Mouse (Mus musculus) embryonic facial prominence, embryonic 11.5 days (tissue): ENCODE results near the gene Nfatc2. TPM values are rescaled to one million over a fixed set of nuclear protein-coding genes. Genes with fewer than 3 reads are reported as not detected.

Source experiments
- ATAC-seq: fragments of 200-750 bp; cut with Nextera tagmentation; replicated peaks from 2 replicates; pipeline ENCODE4 v1.8.0; 2017; ENCODE audit warnings: low read depth; ENCODE audit not compliant: insufficient number of reproducible peaks, low FRiP score, low TSS enrichment
- DNase-seq: peaks from one replicate; pipeline ENCODE4 v3.0.0-alpha.2; 2015; ENCODE audit warnings: low spot score
- H3K27ac ChIP-seq: fragments of 300-500 bp; sonication (generic); replicated peaks from 2 replicates; pipeline ENCODE4 v1.5.1; 2014; ENCODE audit warnings: mild to moderate bottlenecking, low read depth, low read length, control low read depth
- H3K27me3 ChIP-seq: fragments of 300-500 bp; sonication (generic); 2 replicates; pipeline ENCODE4 v1.6.1; 2014; ENCODE audit warnings: mild to moderate bottlenecking, low read length, moderate library complexity, mixed read lengths; ENCODE audit not compliant: control insufficient read depth, insufficient read depth
- H3K36me3 ChIP-seq: fragments of 300-500 bp; sonication (generic); replicated peaks from 2 replicates; pipeline ENCODE4 v1.6.1; 2014; ENCODE audit warnings: low read depth, mild to moderate bottlenecking, low read length, moderate library complexity, mixed read lengths; ENCODE audit not compliant: control insufficient read depth, insufficient read depth
- H3K4me1 ChIP-seq: fragments of 300-500 bp; sonication (generic); 2 replicates; pipeline ENCODE4 v1.6.1; 2014; ENCODE audit warnings: low read length, mixed read lengths; ENCODE audit not compliant: control insufficient read depth, insufficient read depth
- H3K4me2 ChIP-seq: fragments of 300-500 bp; sonication (generic); 2 replicates; pipeline ENCODE4 v1.6.1; 2014; ENCODE audit warnings: low read depth, mild to moderate bottlenecking, control low read depth, low read length, moderate library complexity
- H3K4me3 ChIP-seq: fragments of 300-500 bp; sonication (generic); 2 replicates; pipeline ENCODE4 v1.5.1; 2014; ENCODE audit warnings: low read depth, low read length, control low read depth
- H3K9ac ChIP-seq: fragments of 300-500 bp; sonication (generic); replicated peaks from 2 replicates; pipeline ENCODE4 v1.6.1; 2014; ENCODE audit warnings: mild to moderate bottlenecking, control low read depth, low read length
- H3K9me3 ChIP-seq: fragments of 300-500 bp; sonication (generic); replicated peaks from 2 replicates; pipeline ENCODE4 v1.6.1; 2016; ENCODE audit warnings: mild to moderate bottlenecking, low read length, inconsistent platforms, mixed read lengths; ENCODE audit not compliant: control insufficient read depth
- WGBS: fragments of 180-500 bp; shearing (Covaris S2); extraction: QIAGEN DNeasy Blood & Tissue Kit; methylation state at CpG from one replicate; pipeline ENCODE4 v1.1.7; 2014; 5-methylcytosine and 5-hydroxymethylcytosine counted together
- polyA plus RNA-seq: library from polyadenylated mRNA; unstranded; fragments of >200 nt; fragmentation: Nextera tagmentation; extraction: Ambion mirVana; gene quantifications from 2 replicates; pipeline ENCODE4 v1.2.1, GENCODE M21; 2014

The Nfatc2 gene
- polyA plus RNA-seq, 1 experiment from 2014 or later = 0.87 TPM

DNA sequence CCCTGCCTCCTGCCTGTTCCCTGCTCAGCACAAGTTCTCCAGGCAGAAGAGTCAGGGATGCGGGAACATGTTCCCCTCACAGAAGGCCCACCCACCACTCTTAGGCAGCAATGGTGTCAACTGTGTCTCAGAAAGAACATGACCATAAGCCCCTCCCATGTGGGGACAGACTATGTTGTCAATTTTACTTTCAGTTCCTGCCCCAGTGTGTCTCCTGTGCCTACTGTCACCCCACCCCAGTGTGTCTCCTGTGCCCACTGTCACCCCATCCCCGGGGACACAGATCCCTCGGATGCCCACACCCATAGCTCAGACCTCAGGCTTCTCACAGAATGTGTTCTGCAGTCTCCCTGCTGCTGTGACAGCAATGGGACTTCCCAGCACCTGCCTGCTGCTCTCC is 79.2 kb downstream of the Nfatc2 start:
- Histone ChIP-seq H3K9ac (no peak overlapping the region), H3K4me1 (peaks cover 2% of the 10 kb centered on the region), H3K9me3 (no peaks in the 10 kb centered on the region), H3K36me3 (no peaks in the 10 kb centered on the region), H3K4me2 (no peak overlapping the region), H3K4me3 (no peak overlapping the region), H3K27ac (no peak overlapping the region), H3K27me3 (peaks cover 9% of the 10 kb centered on the region; the same call in 1 of the 2 replicates)
- ATAC-seq = no peak
- 86% methylated on average over 3 of the region's 3 CpGs for WGBS
- no peak for DNase-seq

DNA sequence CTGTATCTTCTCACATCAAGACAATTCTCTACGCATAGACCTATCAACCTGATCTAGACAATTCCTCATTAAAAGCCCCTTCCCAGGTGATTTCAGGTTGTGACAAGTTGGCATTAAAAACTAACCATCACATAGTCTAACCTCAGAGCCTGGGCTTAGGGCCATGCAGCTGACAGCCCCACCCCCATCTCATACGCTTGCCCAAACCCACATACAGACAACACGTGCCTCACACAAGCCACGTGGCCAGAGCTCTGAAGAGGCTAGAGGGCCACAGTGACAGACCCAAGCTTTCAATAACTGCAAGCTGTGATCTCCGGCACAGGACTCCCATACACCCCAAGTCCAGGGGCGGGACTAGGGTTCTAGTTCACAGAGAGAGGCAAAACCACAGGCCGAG is 80.7 kb downstream of the Nfatc2 start:
- Histone ChIP-seq H3K27ac (no peak overlapping the region), H3K36me3 (no peaks in the 10 kb centered on the region), H3K4me2 (no peak overlapping the region), H3K4me3 (no peak overlapping the region), H3K27me3 (peaks cover 4% of the 10 kb centered on the region; the same call in 1 of the 2 replicates), H3K4me1 (peaks cover 2% of the 10 kb centered on the region), H3K9ac (no peak overlapping the region), H3K9me3 (no peaks in the 10 kb centered on the region)
- WGBS = 92% methylated on average over 7 of the region's 7 CpGs
- DNase-seq (no peak), ATAC-seq (no peak)

DNA sequence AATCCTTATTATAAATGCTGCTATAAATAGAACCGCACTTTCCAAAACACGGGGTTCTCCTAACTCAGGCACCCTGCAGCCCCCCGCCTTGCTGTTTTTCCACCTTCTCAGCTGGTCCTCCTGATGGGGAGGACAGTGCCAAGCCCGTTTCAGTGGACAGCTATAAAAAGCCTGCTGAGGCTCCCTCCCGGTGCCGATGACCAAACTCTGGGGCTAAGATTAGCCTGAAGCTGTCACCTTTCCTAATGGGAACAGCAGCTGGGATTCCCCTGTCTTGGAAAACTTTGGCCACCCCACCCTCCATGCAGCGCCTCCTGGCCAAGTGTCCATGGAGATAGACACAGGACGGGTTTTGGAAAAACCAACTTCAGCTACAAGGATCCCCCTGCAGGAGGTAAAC is 81.9 kb downstream of the Nfatc2 start:
- Histone ChIP-seq H3K27ac (no peak overlapping the region), H3K4me2 (no peak overlapping the region), H3K4me1 (no peaks in the 10 kb centered on the region), H3K4me3 (no peak overlapping the region), H3K9me3 (no peaks in the 10 kb centered on the region), H3K9ac (no peak overlapping the region), H3K36me3 (no peaks in the 10 kb centered on the region), H3K27me3 (no peaks in the 10 kb centered on the region)
- ATAC-seq (no peak), DNase-seq (no peak)
- 82% methylated on average over 8 of the region's 8 CpGs for whole genome bisulfite sequencing

DNA sequence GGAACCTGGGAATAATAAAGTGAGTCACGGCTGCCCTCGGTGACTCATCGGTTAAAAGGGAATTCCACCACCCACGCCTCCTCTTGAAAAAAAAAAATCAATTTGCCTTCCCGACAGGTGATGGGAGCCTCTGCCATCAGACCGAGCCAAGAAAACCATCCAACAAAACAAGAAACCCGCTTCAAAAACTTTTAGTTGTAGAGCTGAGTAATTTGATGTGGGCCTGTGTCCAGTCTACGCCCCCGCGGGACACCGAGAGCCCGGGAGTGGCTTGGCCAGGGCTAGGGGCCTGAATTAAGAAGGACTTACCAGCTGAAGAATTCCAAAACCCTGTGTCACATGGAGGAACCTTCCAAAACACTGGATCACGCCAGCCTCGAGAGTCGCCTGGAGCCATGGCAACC is 83.2 kb downstream of the Nfatc2 start:
- Histone ChIP-seq H3K4me2 (no peak overlapping the region), H3K9me3 (no peaks in the 10 kb centered on the region), H3K27ac (no peak overlapping the region), H3K4me3 (no peak overlapping the region), H3K4me1 (no peaks in the 10 kb centered on the region), H3K36me3 (no peaks in the 10 kb centered on the region), H3K9ac (no peak overlapping the region), H3K27me3 (no peaks in the 10 kb centered on the region)
- DNase-seq (no peak), ATAC-seq (no peak)
- WGBS = 80% methylated on average over 15 of the region's 15 CpGs

DNA sequence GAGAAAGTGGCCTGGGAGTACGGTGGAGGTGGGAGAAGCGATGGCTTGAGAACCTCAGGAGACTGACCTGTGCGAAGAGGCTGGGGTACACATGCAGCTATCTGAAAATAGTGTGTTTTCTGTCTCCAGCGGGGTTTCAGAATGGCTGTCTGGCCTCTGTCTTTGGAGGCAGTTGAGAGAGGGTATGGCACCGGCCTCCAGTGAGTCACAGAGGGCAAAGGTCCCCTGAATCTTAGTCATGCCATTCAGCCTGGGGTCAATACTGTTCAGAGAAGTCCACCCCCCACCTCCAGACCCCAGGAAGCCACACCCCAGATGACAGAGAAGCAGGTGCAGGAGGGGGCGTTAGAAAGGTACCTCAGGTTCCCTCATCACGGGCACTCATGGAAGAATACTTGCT is 83.7 kb downstream of the Nfatc2 start:
- H3K4me3 ChIP-seq = no peak overlapping the region
- 84% methylated on average over 7 of the region's 7 CpGs for WGBS
- no peaks in the 10 kb centered on the region for H3K27me3 ChIP-seq
- no peak overlapping the region for H3K9ac ChIP-seq
- H3K4me2 ChIP-seq = no peak overlapping the region
- no peaks in the 10 kb centered on the region for H3K4me1 ChIP-seq
- ATAC-seq (no peak), DNase-seq (no peak)
- H3K36me3 ChIP-seq = no peaks in the 10 kb centered on the region
- H3K27ac ChIP-seq = no peak overlapping the region
- H3K9me3 ChIP-seq = no peaks in the 10 kb centered on the region

DNA sequence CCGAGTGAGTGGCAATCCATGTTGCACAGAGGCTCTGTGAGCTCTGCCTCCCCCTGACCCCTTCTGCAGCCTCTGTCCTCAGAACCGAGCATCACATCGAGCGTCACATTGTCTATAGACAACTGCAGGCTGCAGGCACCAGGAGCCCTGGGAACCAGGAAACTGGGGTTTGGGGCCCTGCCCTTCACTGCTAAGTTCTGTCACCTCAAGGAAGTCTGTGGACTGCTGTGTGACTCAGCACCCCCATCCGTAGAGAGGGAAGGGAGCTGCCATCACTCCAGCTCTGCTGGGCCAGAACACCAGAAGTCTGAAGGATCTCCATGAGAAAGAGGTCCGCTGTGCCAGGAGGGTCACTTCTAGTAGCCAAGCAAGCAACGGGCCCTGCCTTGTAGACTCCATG is 84.7 kb downstream of the Nfatc2 start:
- H3K4me3 ChIP-seq = no peak overlapping the region
- no peak overlapping the region for H3K4me2 ChIP-seq
- H3K9me3 ChIP-seq = no peaks in the 10 kb centered on the region
- no peaks in the 10 kb centered on the region for H3K36me3 ChIP-seq
- H3K9ac ChIP-seq = no peak overlapping the region
- H3K4me1 ChIP-seq = no peaks in the 10 kb centered on the region
- WGBS = 82% methylated on average over 7 of the region's 7 CpGs
- H3K27me3 ChIP-seq = no peaks in the 10 kb centered on the region
- no peak overlapping the region for H3K27ac ChIP-seq
- DNase-seq (no peak), ATAC-seq (no peak)

DNA sequence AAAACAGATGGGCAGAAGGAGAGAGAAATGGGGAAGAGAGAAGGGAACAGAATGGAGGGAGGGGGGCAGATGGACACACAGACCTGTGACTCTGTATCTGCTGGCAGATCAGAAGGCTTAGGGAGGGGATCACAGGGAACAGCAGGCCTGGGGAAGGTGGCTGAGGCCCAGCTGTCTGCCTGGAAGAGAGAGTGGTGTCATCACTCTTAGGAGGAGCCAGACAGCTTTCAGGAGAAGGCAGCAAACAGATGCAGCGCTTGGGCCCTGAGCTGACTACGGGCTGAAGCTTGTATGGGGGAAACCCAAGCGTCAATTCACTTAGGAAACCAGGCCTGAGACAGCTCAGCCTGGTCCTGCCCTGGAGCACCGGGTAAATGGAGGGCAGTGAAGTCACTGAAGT is 86.0 kb downstream of the Nfatc2 start:
- H3K36me3 ChIP-seq = no peaks in the 10 kb centered on the region
- ATAC-seq (no peak), DNase-seq (no peak)
- no peaks in the 10 kb centered on the region for H3K9me3 ChIP-seq
- no peak overlapping the region for H3K27ac ChIP-seq
- H3K4me3 ChIP-seq = no peak overlapping the region
- no peaks in the 10 kb centered on the region for H3K27me3 ChIP-seq
- 73% methylated on average over 4 of the region's 4 CpGs for WGBS
- no peak overlapping the region for H3K9ac ChIP-seq
- H3K4me1 ChIP-seq = no peaks in the 10 kb centered on the region
- H3K4me2 ChIP-seq = no peak overlapping the region

DNA sequence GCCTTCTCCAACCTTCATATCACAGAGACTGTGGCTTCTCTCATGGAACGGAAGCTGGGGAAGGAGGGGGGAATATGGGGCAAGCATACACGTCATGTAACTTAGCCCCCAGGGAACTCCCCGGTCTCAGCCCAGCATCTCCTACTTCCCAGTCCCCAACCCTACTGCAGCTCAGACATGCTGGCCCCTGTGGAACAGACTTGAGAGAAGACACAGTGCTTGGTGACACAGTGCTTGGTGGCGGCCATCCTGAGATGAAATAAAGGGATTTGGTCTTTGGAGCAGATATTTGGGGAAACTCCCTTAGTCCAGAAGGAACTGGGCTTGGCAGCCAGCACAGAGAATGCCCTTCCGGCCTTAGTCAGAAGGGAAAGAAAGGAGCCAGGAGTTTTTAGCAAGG is 87.3 kb downstream of the Nfatc2 start:
- H3K27me3 ChIP-seq = no peaks in the 10 kb centered on the region
- H3K4me3 ChIP-seq = no peak overlapping the region
- ATAC-seq (no peak), DNase-seq (no peak)
- no peaks in the 10 kb centered on the region for H3K4me1 ChIP-seq
- no peak overlapping the region for H3K4me2 ChIP-seq
- H3K36me3 ChIP-seq = no peaks in the 10 kb centered on the region
- no peak overlapping the region for H3K9ac ChIP-seq
- H3K9me3 ChIP-seq = no peaks in the 10 kb centered on the region
- WGBS = 83% methylated on average over 5 of the region's 5 CpGs
- H3K27ac ChIP-seq = no peak overlapping the region

DNA sequence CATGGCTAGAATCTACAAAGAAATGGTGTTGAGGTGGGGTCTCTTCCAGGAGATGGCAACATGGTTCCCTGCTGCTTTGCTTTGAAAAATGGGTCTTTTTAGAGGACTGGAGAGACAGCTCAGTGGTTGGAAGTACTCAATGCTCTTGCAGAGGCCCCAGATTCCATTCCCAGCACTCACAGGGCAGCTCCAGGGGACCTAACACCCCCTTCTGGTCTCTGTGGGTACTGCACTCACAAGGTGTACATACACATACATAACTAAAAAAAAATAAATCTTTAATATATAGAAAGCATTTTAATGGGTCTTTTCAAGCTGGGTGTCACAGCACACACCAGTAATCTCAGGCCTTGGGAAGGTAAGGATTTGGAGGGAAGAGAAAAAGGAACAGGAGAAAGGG is 89.9 kb downstream of the Nfatc2 start:
- ATAC-seq = no peak
- DNase-seq = no peak
- no peaks in the 10 kb centered on the region for H3K27me3 ChIP-seq
- no peaks in the 10 kb centered on the region for H3K9me3 ChIP-seq
- no peaks in the 10 kb centered on the region for H3K36me3 ChIP-seq
- H3K4me3 ChIP-seq = no peak overlapping the region
- no peak overlapping the region for H3K27ac ChIP-seq
- H3K4me2 ChIP-seq = no peak overlapping the region
- no peak overlapping the region for H3K9ac ChIP-seq
- no peaks in the 10 kb centered on the region for H3K4me1 ChIP-seq
